Mouse (Mus musculus) brown adipose tissue, adult 24 weeks (tissue): ENCODE data around the gene Nr4a2. TPM values are rescaled to one million over a fixed set of nuclear protein-coding genes. Genes with fewer than 3 reads are reported as not detected.

ENCODE experiments used
- H3K27ac ChIP-seq: fragments of 200-500 bp; replicated peaks from 2 replicates; pipeline ENCODE4 v1.5.1; 2012; ENCODE audit warnings: low read depth, mild to moderate bottlenecking, low read length
- H3K4me1 ChIP-seq: fragments of 200-500 bp; 2 replicates; pipeline ENCODE4 v1.6.1; 2012; ENCODE audit warnings: low read length, mixed read lengths; ENCODE audit not compliant: control insufficient read depth, insufficient read depth, insufficient read length
- H3K4me3 ChIP-seq: fragments of 200-500 bp; 2 replicates; pipeline ENCODE4 v1.5.1; 2012; ENCODE audit warnings: low read depth, mild to moderate bottlenecking, low read length, moderate library complexity; ENCODE audit not compliant: insufficient read depth
- polyA plus RNA-seq: library from polyadenylated mRNA; stranded (reverse); fragments of >200 nt; gene quantifications from 2 replicates; pipeline ENCODE4 v1.2.4, GENCODE M21; 2012; ENCODE audit not compliant: missing spikeins, insufficient read depth, insufficient read length

Gene Nr4a2
- polyA plus RNA-seq, 1 experiment = 10.7 TPM

- peaks cover 2% of the 10 kb centered on the region; the same call in 1 of the 2 replicates for H3K4me1 ChIP-seq
- H3K27ac ChIP-seq = no peak overlapping the region
- H3K4me3 ChIP-seq = peak overlapping the region; percentile 55
Observed at GRCm38 (mm10) chr2:57103845-57104660, 19.8 kb downstream of the Nr4a2 start.

- peak overlapping the region; percentile 45 for H3K4me3 ChIP-seq
- H3K27ac ChIP-seq = no peak overlapping the region
- peaks cover 2% of the 10 kb centered on the region; the same call in 1 of the 2 replicates for H3K4me1 ChIP-seq
Observed at GRCm38 (mm10) chr2:57102856-57103844, 20.7 kb downstream of the Nr4a2 start.

GRCm38 (mm10) chr2:57102091-57102855 is 21.5 kb downstream of the Nr4a2 start:
- no peak overlapping the region for H3K27ac ChIP-seq
- H3K4me3 ChIP-seq = peak overlapping the region; percentile 45
- H3K4me1 ChIP-seq = peaks cover 2% of the 10 kb centered on the region; the same call in 1 of the 2 replicates

- H3K27ac ChIP-seq = no peak overlapping the region
- H3K4me3 ChIP-seq = no peak overlapping the region
- H3K4me1 ChIP-seq = peaks cover 2% of the 10 kb centered on the region; the same call in 1 of the 2 replicates
Observed at GRCm38 (mm10) chr2:57100241-57100640, 23.6 kb downstream of the Nr4a2 start.

GRCm38 (mm10) chr2:57072452-57072851 is 51.4 kb downstream of the Nr4a2 start:
- H3K4me3 ChIP-seq = no peak overlapping the region
- H3K4me1 ChIP-seq = no peaks in the 10 kb centered on the region
- no peak overlapping the region for H3K27ac ChIP-seq

GRCm38 (mm10) chr2:57063480-57063879 is 60.3 kb downstream of the Nr4a2 start:
- Histone ChIP-seq H3K4me1 (no peaks in the 10 kb centered on the region), H3K4me3 (no peak overlapping the region), H3K27ac (no peak overlapping the region)

Other genes with a start within 250 kb of the Nr4a2 start
- gene Gpd2, start 113.6 kb upstream of the Nr4a2 start, polyA plus RNA-seq = 590 and 641 TPM in 2 replicates